Mouse (Mus musculus) liver, adult 2 months (tissue): Measurements from ENCODE around the gene Apobr. TPM values are rescaled to one million over a fixed set of nuclear protein-coding genes. Genes with fewer than 3 reads are reported as not detected.

Source experiments
- DNase-seq: peaks from one replicate; pipeline ENCODE4 v3.0.0-alpha.2; 2011; ENCODE audit warnings: low read depth, low spot score; ENCODE audit errors: extremely low read depth
- H3K27ac ChIP-seq: fragments of 200-500 bp; replicated peaks from 2 replicates; pipeline ENCODE4 v1.5.1; 2012; ENCODE audit warnings: low read depth, mild to moderate bottlenecking, control low read depth, inconsistent platforms, low read length; ENCODE audit not compliant: insufficient read depth
- H3K27me3 ChIP-seq: fragments of 200-500 bp; 2 replicates; pipeline ENCODE4 v1.6.1; 2012; ENCODE audit warnings: mild to moderate bottlenecking, moderate library complexity, low read length, inconsistent platforms; ENCODE audit not compliant: control insufficient read depth, insufficient read depth
- H3K36me3 ChIP-seq: fragments of 200-500 bp; 2 replicates; pipeline ENCODE4 v1.6.1; 2012; ENCODE audit warnings: low read length, inconsistent platforms; ENCODE audit not compliant: control insufficient read depth, insufficient read depth
- H3K4me1 ChIP-seq: fragments of 200-500 bp; 2 replicates; pipeline ENCODE4 v1.6.1; 2011; ENCODE audit warnings: low read length; ENCODE audit not compliant: control insufficient read depth, insufficient read depth
- H3K4me3 ChIP-seq: fragments of 200-500 bp; 2 replicates; pipeline ENCODE4 v1.5.1; 2011; ENCODE audit warnings: low read depth, mild to moderate bottlenecking, control low read depth, low read length, moderate library complexity; ENCODE audit not compliant: insufficient read depth
- H3K79me2 ChIP-seq: fragments of 200-500 bp; 2 replicates; pipeline ENCODE4 v1.6.1; 2012; ENCODE audit warnings: inconsistent platforms, mild to moderate bottlenecking, low read length, moderate library complexity; ENCODE audit not compliant: control insufficient read depth, insufficient read depth
- H3K9ac ChIP-seq: fragments of 200-500 bp; 2 replicates; pipeline ENCODE4 v1.6.1; 2012; ENCODE audit warnings: low read depth, mild to moderate bottlenecking, control low read depth, inconsistent platforms, low read length
- CTCF ChIP-seq: fragments of 200-500 bp; IDR thresholded peaks from 2 replicates; pipeline ENCODE4 v1.5.1; 2011; ENCODE audit warnings: low read depth, low read length, control low read depth
- POLR2A ChIP-seq: fragments of 200-500 bp; IDR thresholded peaks from 2 replicates; pipeline ENCODE4 v1.6.1; 2011; ENCODE audit warnings: low read length, control low read depth; ENCODE audit not compliant: insufficient read depth; ENCODE audit errors: extremely low read depth
- WGBS: fragments of 180-500 bp; shearing (Covaris S2); methylation state at CpG from one replicate; pipeline ENCODE4 v1.1.7; 2018; 5-methylcytosine and 5-hydroxymethylcytosine counted together
- polyA plus RNA-seq: library from polyadenylated mRNA; depleted of rRNA; stranded (reverse); fragments of >200 nt; gene quantifications from 2 replicates; pipeline ENCODE4 v1.2.3, GENCODE M21; 2012
- total RNA-seq: library from RNA; depleted of rRNA; stranded (reverse); fragments of >200 nt; gene quantifications from 2 replicates; pipeline ENCODE4 v1.2.3, GENCODE M21; 2014

The Apobr gene
- total and polyA plus RNA-seq, 2 experiments = 0.74 to 1.0 TPM

- no peak for TF ChIP-seq CTCF
- no peak for TF ChIP-seq POLR2A
- Histone ChIP-seq H3K79me2 (no peaks in the 10 kb centered on the region), H3K4me1 (no peaks in the 10 kb centered on the region), H3K9ac (no peak overlapping the region), H3K27me3 (no peaks in the 10 kb centered on the region), H3K4me3 (no peak overlapping the region), H3K27ac (no peak overlapping the region), H3K36me3 (peaks cover 89% of the 10 kb centered on the region)
- WGBS = 98% methylated on average over 1 of the region's 1 CpGs
- DNase-seq = no peak
Measured at GRCm38 (mm10) chr7:126554796-126555195, 29.9 kb upstream of the Apobr start.

- no peak for TF ChIP-seq POLR2A
- TF ChIP-seq CTCF = no peak
- 97% methylated on average over 5 of the region's 5 CpGs for WGBS
- H3K79me2 ChIP-seq = no peaks in the 10 kb centered on the region
- peaks cover 85% of the 10 kb centered on the region for H3K36me3 ChIP-seq
- no peaks in the 10 kb centered on the region for H3K4me1 ChIP-seq
- no peak overlapping the region for H3K9ac ChIP-seq
- no peak overlapping the region for H3K27ac ChIP-seq
- DNase-seq = no peak
- H3K4me3 ChIP-seq = no peak overlapping the region
- H3K27me3 ChIP-seq = no peaks in the 10 kb centered on the region
Measured at GRCm38 (mm10) chr7:126556635-126557034, 28.1 kb upstream of the Apobr start.

- peak overlapping the region; percentile 96 for H3K4me3 ChIP-seq
- TF ChIP-seq CTCF (no peak), POLR2A (no peak)
- peaks cover 35% of the 10 kb centered on the region for H3K36me3 ChIP-seq
- peaks cover 11% of the 10 kb centered on the region; the same call in 1 of the 2 replicates for H3K79me2 ChIP-seq
- peak overlapping the region; percentile 68; the same call in 1 of the 2 replicates for H3K27ac ChIP-seq
- H3K9ac ChIP-seq = peak overlapping the region; percentile 94
- WGBS = 0% methylated on average over 28 of the region's 28 CpGs
- peak; percentile 43 for DNase-seq
- no peaks in the 10 kb centered on the region for H3K27me3 ChIP-seq
- peaks cover 7% of the 10 kb centered on the region for H3K4me1 ChIP-seq
Measured at GRCm38 (mm10) chr7:126565693-126566092, 19.0 kb upstream of the Apobr start.

GRCm38 (mm10) chr7:126566094-126566765 lies 18.5 kb upstream of the Apobr start, which contains the start of gene Eif3c:
Gene Eif3c (minus strand): TSS chr7:126566411.
- peak; percentile 88 for DNase-seq
- peak within 1 kb of the TSS; percentile 68 for H3K27ac ChIP-seq
- no peak for TF ChIP-seq CTCF
- peak; percentile 74 for TF ChIP-seq POLR2A
- peaks cover 31% of the 10 kb centered on the region for H3K36me3 ChIP-seq
- peaks cover 11% of the 10 kb centered on the region; the same call in 1 of the 2 replicates for H3K79me2 ChIP-seq
- WGBS = under 1% methylated on average over 46 of the region's 46 CpGs
- H3K27me3 ChIP-seq = no peaks in the 10 kb centered on the region
- H3K4me3 ChIP-seq = peak within 1 kb of the TSS; percentile 96
- peaks cover 7% of the 10 kb centered on the region for H3K4me1 ChIP-seq
- H3K9ac ChIP-seq = peak within 1 kb of the TSS; percentile 94

GRCm38 (mm10) chr7:126576946-126577345 lies 7.8 kb upstream of the Apobr start:
- WGBS = 66% methylated on average over 8 of the region's 8 CpGs
- DNase-seq = peak; percentile 41
- no peaks in the 10 kb centered on the region for H3K79me2 ChIP-seq

GRCm38 (mm10) chr7:126579172-126579571 lies 5.6 kb upstream of the Apobr start:
- peaks cover 7% of the 10 kb centered on the region for H3K36me3 ChIP-seq
- no peak overlapping the region for H3K27ac ChIP-seq
- TF ChIP-seq POLR2A = no peak
- peak; percentile 79 for TF ChIP-seq CTCF
- no peaks in the 10 kb centered on the region for H3K4me1 ChIP-seq
- H3K4me3 ChIP-seq = no peak overlapping the region
- WGBS = 48% methylated on average over 8 of the region's 8 CpGs
- no peaks in the 10 kb centered on the region for H3K27me3 ChIP-seq
- no peaks in the 10 kb centered on the region for H3K79me2 ChIP-seq
- DNase-seq = peak; percentile 38
- no peak overlapping the region for H3K9ac ChIP-seq

More at GRCm38 (mm10) chr7:126576946-126577345, 7.8 kb upstream of the Apobr start:
- Histone ChIP-seq H3K27me3 (no peaks in the 10 kb centered on the region), H3K4me3 (no peak overlapping the region), H3K4me1 (no peaks in the 10 kb centered on the region), H3K36me3 (peaks cover 8% of the 10 kb centered on the region), H3K9ac (no peak overlapping the region), H3K27ac (no peak overlapping the region)
- TF ChIP-seq POLR2A (no peak), CTCF (peak; percentile 74)
